In genomic region chr4:63782970-63783613, GRCm38 (mm10) we compare ENCODE assay signal across 13 mouse cellular contexts. TPM values are rescaled to one million over a fixed set of nuclear protein-coding genes. Genes with fewer than 3 reads are reported as not detected.
DNase-seq lines count a peak whose midpoint lies in the region; ATAC-seq and TF ChIP-seq lines count a peak whose summit lies in the region.
"Had no signal": no experiment of that assay in that cellular context is flagged by ENCODE, and none has a peak within 500 bp of the region (broad histone marks: within the 10 kb centered on the region; RNA-seq: fewer than 3 reads in every experiment).

No protein-coding gene starts in this region.

- H3K27ac ChIP-seq in forebrain, embryonic 13.5 days = no peak overlapping the region
- no peak overlapping the region for H3K27ac ChIP-seq in forebrain, embryonic 11.5 days (ENCODE audit: low read depth, low read length)
- no peak overlapping the region for H3K27ac ChIP-seq in limb, embryonic 14.5 days (replicated peaks; ENCODE audit: low read depth, low read length)
- H3K27ac ChIP-seq in limb, embryonic 10.5 days = no peak overlapping the region
- no peak overlapping the region for H3K27ac ChIP-seq in kidney, postnatal 0 days
- H3K27ac ChIP-seq: liver, embryonic 14.5 days had no signal

- H3K4me3 ChIP-seq in forebrain, embryonic 13.5 days = no peak overlapping the region
- H3K4me3 ChIP-seq in forebrain, embryonic 11.5 days (ENCODE audit: low read depth, low read length) = no peak overlapping the region
- no peak overlapping the region for H3K4me3 ChIP-seq in limb, embryonic 14.5 days (replicated peaks; ENCODE audit: low read length)
- H3K4me3 ChIP-seq in limb, embryonic 10.5 days = no peak overlapping the region
- H3K4me3 ChIP-seq in kidney, postnatal 0 days (replicated peaks; ENCODE audit: low read depth, low read length) = no peak overlapping the region
- H3K4me3 ChIP-seq: myocyte had no signal

- H3K9me3 ChIP-seq in forebrain, embryonic 13.5 days (replicated peaks) = no peaks in the 10 kb centered on the region
- H3K9me3 ChIP-seq in forebrain, embryonic 11.5 days (ENCODE audit: control insufficient read depth, low read length) = no peaks in the 10 kb centered on the region
- H3K9me3 ChIP-seq in limb, embryonic 14.5 days (ENCODE audit: control insufficient read depth, low read length) = no peaks in the 10 kb centered on the region
- H3K9me3 ChIP-seq in limb, embryonic 10.5 days (replicated peaks) = no peaks in the 10 kb centered on the region
- H3K9me3 ChIP-seq in kidney, postnatal 0 days (replicated peaks; ENCODE audit: low read length) = no peaks in the 10 kb centered on the region

- DNase-seq in forebrain, embryonic 11.5 days (ENCODE audit: low spot score) = no peak
- DNase-seq in limb, embryonic 14.5 days (ENCODE audit: low spot score) = peak; percentile 28
- no peak for DNase-seq in limb, embryonic 10.5 days (ENCODE audit: low spot score)
- DNase-seq in kidney, postnatal 0 days (ENCODE audit: low spot score) = peak; percentile 54
- no peak for DNase-seq in natural killer cell, adult 2 months (ENCODE audit: low spot score in 2 of 2)
- no peak for DNase-seq in gastrocnemius, adult 8-10 months (ENCODE audit: low spot score in 2 of 2)
- DNase-seq: cerebellum, postnatal 36 days had no signal

- H3K27me3 ChIP-seq in forebrain, embryonic 13.5 days = no peaks in the 10 kb centered on the region
- H3K27me3 ChIP-seq in forebrain, embryonic 11.5 days (ENCODE audit: control insufficient read depth, insufficient read depth, low read length) = no peaks in the 10 kb centered on the region
- H3K27me3 ChIP-seq in limb, embryonic 14.5 days (ENCODE audit: control insufficient read depth, insufficient read depth, low read length) = no peaks in the 10 kb centered on the region
- no peaks in the 10 kb centered on the region for H3K27me3 ChIP-seq in limb, embryonic 10.5 days (ENCODE audit: low read depth, poor library complexity, severe bottlenecking)
- no peaks in the 10 kb centered on the region for H3K27me3 ChIP-seq in kidney, postnatal 0 days (ENCODE audit: insufficient read depth, low read length)

- H3K4me1 ChIP-seq in forebrain, embryonic 13.5 days = no peaks in the 10 kb centered on the region
- H3K4me1 ChIP-seq in forebrain, embryonic 11.5 days (replicated peaks; ENCODE audit: control insufficient read depth, insufficient read depth, low read length) = no peaks in the 10 kb centered on the region
- 0 out of 2 replicates have a peak, but pooled peaks cover 3% of the 10 kb centered on the region for H3K4me1 ChIP-seq in limb, embryonic 14.5 days (ENCODE audit: control insufficient read depth, insufficient read depth, low read length)
- H3K4me1 ChIP-seq in limb, embryonic 10.5 days = no peaks in the 10 kb centered on the region
- no peaks in the 10 kb centered on the region for H3K4me1 ChIP-seq in kidney, postnatal 0 days (replicated peaks; ENCODE audit: insufficient read depth, low read length)

- TF ChIP-seq CTCF in kidney, postnatal 0 days (IDR thresholded peaks at IDR 0.05; ENCODE audit: low read depth) = peak; percentile 58

- H3K36me3 ChIP-seq in forebrain, embryonic 13.5 days (ENCODE audit: poor library complexity, severe bottlenecking) = no peaks in the 10 kb centered on the region
- H3K36me3 ChIP-seq in forebrain, embryonic 11.5 days (ENCODE audit: control insufficient read depth, insufficient read depth, low read length) = no peaks in the 10 kb centered on the region
- no peaks in the 10 kb centered on the region for H3K36me3 ChIP-seq in limb, embryonic 14.5 days (ENCODE audit: control insufficient read depth, insufficient read depth, low read length)
- no peaks in the 10 kb centered on the region for H3K36me3 ChIP-seq in limb, embryonic 10.5 days
- no peaks in the 10 kb centered on the region for H3K36me3 ChIP-seq in kidney, postnatal 0 days (ENCODE audit: insufficient read depth, low read length)

- no peak for TF ChIP-seq POLR2A in limb, embryonic 14.5 days (IDR thresholded peaks at IDR 0.05; ENCODE audit: borderline replicate concordance, extremely low read depth, insufficient read depth, insufficient read length)

- ATAC-seq in forebrain, embryonic 13.5 days = 0 out of 2 replicates have a peak, but pooled peaks have one; percentile 33
- no peak for ATAC-seq in forebrain, embryonic 11.5 days (replicated peaks; ENCODE audit: low FRiP score)
- no peak for ATAC-seq in limb, embryonic 14.5 days (ENCODE audit: low FRiP score, low read depth)
- ATAC-seq in common myeloid progenitor, adult 5-6 weeks (replicated peaks; ENCODE audit: low read depth, poor library complexity, severe bottlenecking) = peak; percentile 66
- no peak for ATAC-seq in kidney, postnatal 0 days (replicated peaks; ENCODE audit: low FRiP score, low read depth)

- no peak overlapping the region for H3K9ac ChIP-seq in forebrain, embryonic 13.5 days
- no peak overlapping the region for H3K9ac ChIP-seq in forebrain, embryonic 11.5 days (ENCODE audit: low read length)
- no peak overlapping the region for H3K9ac ChIP-seq in limb, embryonic 14.5 days (ENCODE audit: low read depth, low read length, severe bottlenecking)
- no peak overlapping the region for H3K9ac ChIP-seq in kidney, postnatal 0 days (ENCODE audit: low read depth, low read length)
- H3K9ac ChIP-seq: liver, embryonic 14.5 days had no signal

- 75% methylated on average over 7 of the region's 7 CpGs for WGBS in forebrain, embryonic 13.5 days
- 82% methylated on average over 7 of the region's 7 CpGs for WGBS in forebrain, embryonic 11.5 days
- 74% methylated on average over 7 of the region's 7 CpGs for WGBS in limb, embryonic 14.5 days
- WGBS in limb, embryonic 10.5 days = 88% methylated on average over 7 of the region's 7 CpGs
- 66% methylated on average over 7 of the region's 7 CpGs for WGBS in kidney, postnatal 0 days

- no peak overlapping the region for H3K4me2 ChIP-seq in forebrain, embryonic 13.5 days
- H3K4me2 ChIP-seq in forebrain, embryonic 11.5 days (ENCODE audit: low read depth, low read length, severe bottlenecking) = no peak overlapping the region
- no peak overlapping the region for H3K4me2 ChIP-seq in limb, embryonic 14.5 days (replicated peaks; ENCODE audit: low read depth, low read length, severe bottlenecking)
- H3K4me2 ChIP-seq in kidney, postnatal 0 days (ENCODE audit: low read length) = no peak overlapping the region

RNA-seq across cellular contexts. Expression of gene Tnfsf15, which starts 38.2 kb away (rescaled TPM):
- polyA plus RNA-seq in forebrain, embryonic 13.5 days (2015; fragmentation: Nextera tagmentation; extraction: Ambion mirVana) = not detected in 2 replicates
- polyA plus RNA-seq in forebrain, embryonic 11.5 days (2014; fragmentation: Nextera tagmentation; extraction: Ambion mirVana) = not detected in 2 replicates
- 0.05 and 0.08 TPM in 2 replicates for polyA plus RNA-seq in limb, embryonic 14.5 days (2012; rRNA removed)
- polyA plus RNA-seq in limb, embryonic 14.5 days (2014; fragmentation: Nextera tagmentation; extraction: Ambion mirVana) = 0.10 and 0.39 TPM in 2 replicates
- polyA plus RNA-seq in limb, embryonic 10.5 days (2016; fragmentation: Nextera tagmentation; extraction: Ambion mirVana) = not detected in 2 replicates
- not detected in 2 replicates for total RNA-seq in common myeloid progenitor, adult 5-6 weeks (2017)
- 0.55 and 0.77 TPM in 2 replicates for polyA plus RNA-seq in kidney, postnatal 0 days (2015; fragmentation: Nextera tagmentation; extraction: Ambion mirVana)
- under 1 TPM in 1 of 4 experiments, not detected in 3; 0.09 TPM for total RNA-seq in gastrocnemius, adult 8-10 months (2022)
- total RNA-seq: heart, postnatal 25 days; layer of hippocampus, postnatal 25 days had no signal

Comparison
In these comparisons a context has a peak if more than half of its experiments do, and no peak if none do; other contexts are left out.
1. ATAC-seq: peak in forebrain, embryonic 13.5 days (single experiment) and common myeloid progenitor, adult 5-6 weeks (single experiment); none in forebrain, embryonic 11.5 days (single experiment), limb, embryonic 14.5 days (single experiment) and kidney, postnatal 0 days (single experiment).
2. DNase-seq: peak in limb, embryonic 14.5 days (single experiment) and kidney, postnatal 0 days (single experiment); none in forebrain, embryonic 11.5 days (single experiment), limb, embryonic 10.5 days (single experiment), natural killer cell, adult 2 months (0 of 2) and gastrocnemius, adult 8-10 months (0 of 2).